8 mouse cellular contexts compared by ENCODE assay signal in genomic region chr17:46161710-46162109, GRCm38 (mm10). TPM values are rescaled to one million over a fixed set of nuclear protein-coding genes. Genes with fewer than 3 reads are reported as not detected.
A peak's percentile ranks its signal among the peaks of the same experiment; 100 is the strongest.
DNase-seq lines count a peak whose midpoint lies in the region; ATAC-seq and TF ChIP-seq lines count a peak whose summit lies in the region.

No protein-coding gene starts in this region.

- peak overlapping the region; percentile 73 for H3K4me2 ChIP-seq in limb, embryonic 14.5 days (replicated peaks; ENCODE audit: low read depth, low read length, severe bottlenecking)
- peak overlapping the region; percentile 91 for H3K4me2 ChIP-seq in stomach, embryonic 16.5 days (ENCODE audit: low read depth, low read length)

- peak overlapping the region; percentile 93 for H3K4me3 ChIP-seq in cerebellum, adult 2 months (replicated peaks; ENCODE audit: insufficient read depth, low read depth, low read length)
- peak overlapping the region; percentile 71 for H3K4me3 ChIP-seq in spleen, adult 2 months (ENCODE audit: extremely low read depth, insufficient read depth, insufficient read length)
- H3K4me3 ChIP-seq in limb, embryonic 14.5 days (replicated peaks; ENCODE audit: low read length) = peak overlapping the region; percentile 82
- peak overlapping the region; percentile 89 for H3K4me3 ChIP-seq in stomach, embryonic 16.5 days (replicated peaks; ENCODE audit: low read length)

- H3K9ac ChIP-seq in limb, embryonic 14.5 days (ENCODE audit: low read depth, low read length, severe bottlenecking) = peak overlapping the region; percentile 82
- H3K9ac ChIP-seq in stomach, embryonic 16.5 days (ENCODE audit: low read length) = peak overlapping the region; percentile 92

- H3K9me3 ChIP-seq in limb, embryonic 14.5 days (ENCODE audit: control insufficient read depth, low read length) = no peaks in the 10 kb centered on the region
- no peaks in the 10 kb centered on the region for H3K9me3 ChIP-seq in stomach, embryonic 16.5 days (replicated peaks; ENCODE audit: control insufficient read depth, low read length)

- DNase-seq in cerebellum, adult 2 months = no peak
- DNase-seq in cerebellum, postnatal 4 days (ENCODE audit: low spot score in 2 of 2) = no peak
- DNase-seq in spleen, adult 2 months (ENCODE audit: low read depth in 1 of 2, low spot score in 2 of 2) = no peak
- no peak for DNase-seq in spleen, adult 18-20 months
- DNase-seq in limb, embryonic 14.5 days (ENCODE audit: low spot score) = no peak
- no peak for DNase-seq in thymus, adult 18-20 months
- DNase-seq in frontal cortex, postnatal 25 days (ENCODE audit: low spot score in 2 of 2) = no peak

- H3K27me3 ChIP-seq in cerebellum, adult 2 months (ENCODE audit: control insufficient read depth, insufficient read depth, low read length) = no peaks in the 10 kb centered on the region
- H3K27me3 ChIP-seq in spleen, adult 2 months (ENCODE audit: control insufficient read depth, insufficient read depth, low read length) = no peaks in the 10 kb centered on the region
- no peaks in the 10 kb centered on the region for H3K27me3 ChIP-seq in limb, embryonic 14.5 days (ENCODE audit: control insufficient read depth, insufficient read depth, low read length)
- H3K27me3 ChIP-seq in stomach, embryonic 16.5 days (ENCODE audit: control insufficient read depth, insufficient read depth, low read length) = no peaks in the 10 kb centered on the region

- peaks cover 19% of the 10 kb centered on the region for H3K36me3 ChIP-seq in spleen, adult 2 months (ENCODE audit: control insufficient read depth, insufficient read depth, low read length)
- H3K36me3 ChIP-seq in limb, embryonic 14.5 days (ENCODE audit: control insufficient read depth, insufficient read depth, low read length) = peaks cover 30% of the 10 kb centered on the region
- peaks cover 16% of the 10 kb centered on the region for H3K36me3 ChIP-seq in stomach, embryonic 16.5 days (ENCODE audit: control insufficient read depth, insufficient read depth, low read length)

- no peak for TF ChIP-seq POLR2A in cerebellum, adult 2 months (IDR thresholded peaks at IDR 0.05; ENCODE audit: borderline replicate concordance, insufficient read depth, low read length)
- no peak for TF ChIP-seq POLR2A in spleen, adult 2 months (IDR thresholded peaks at IDR 0.05; ENCODE audit: low read depth, low read length)
- no peak for TF ChIP-seq POLR2A in limb, embryonic 14.5 days (IDR thresholded peaks at IDR 0.05; ENCODE audit: borderline replicate concordance, extremely low read depth, insufficient read depth, insufficient read length)

- 39% methylated on average over 9 of the region's 9 CpGs for WGBS in cerebellum, adult 2 months
- 53% methylated on average over 9 of the region's 9 CpGs for WGBS in spleen, adult 2 months
- WGBS in limb, embryonic 14.5 days = 39% methylated on average over 9 of the region's 9 CpGs
- WGBS in stomach, embryonic 16.5 days = 40% methylated on average over 9 of the region's 9 CpGs

- peaks cover 18% of the 10 kb centered on the region for H3K4me1 ChIP-seq in cerebellum, adult 2 months (ENCODE audit: control insufficient read depth, insufficient read depth, low read length)
- H3K4me1 ChIP-seq in spleen, adult 2 months (ENCODE audit: control insufficient read depth, insufficient read depth, insufficient read length) = peaks cover 12% of the 10 kb centered on the region; the same call in 1 of the 2 replicates
- H3K4me1 ChIP-seq in limb, embryonic 14.5 days (ENCODE audit: control insufficient read depth, insufficient read depth, low read length) = peaks cover 16% of the 10 kb centered on the region
- peaks cover 12% of the 10 kb centered on the region for H3K4me1 ChIP-seq in stomach, embryonic 16.5 days (ENCODE audit: control insufficient read depth, insufficient read depth, low read length)

- no peak overlapping the region for H3K27ac ChIP-seq in cerebellum, adult 2 months (ENCODE audit: insufficient read depth, low read length)
- H3K27ac ChIP-seq in spleen, adult 2 months (ENCODE audit: insufficient read depth, low read length) = peak overlapping the region; percentile 69
- H3K27ac ChIP-seq in limb, embryonic 14.5 days (replicated peaks; ENCODE audit: low read depth, low read length) = no peak overlapping the region
- peak overlapping the region; percentile 86 for H3K27ac ChIP-seq in stomach, embryonic 16.5 days (ENCODE audit: low read length)

- no peak for ATAC-seq in limb, embryonic 14.5 days (ENCODE audit: low FRiP score, low read depth)
- ATAC-seq in stomach, embryonic 16.5 days (ENCODE audit: insufficient read depth, low FRiP score) = no peak

- TF ChIP-seq CTCF in cerebellum, adult 2 months (IDR thresholded peaks at IDR 0.05; ENCODE audit: borderline replicate concordance, insufficient read depth, low read depth, low read length) = no peak
- no peak for TF ChIP-seq CTCF in spleen, adult 2 months (IDR thresholded peaks at IDR 0.05; ENCODE audit: extremely low read depth, insufficient read depth, insufficient read length, insufficient replicate concordance)

RNA-seq across cellular contexts. Expression of gene Gtpbp2, which starts 0.9 kb away (rescaled TPM):
- polyA plus RNA-seq in cerebellum, adult 2 months (2012; rRNA removed) = 194 and 205 TPM in 2 replicates
- 176 and 177 TPM in 2 replicates for polyA plus RNA-seq in spleen, adult 2 months (2012; rRNA removed)
- 166 and 177 TPM in 2 replicates for polyA plus RNA-seq in limb, embryonic 14.5 days (2012; rRNA removed)
- polyA plus RNA-seq in limb, embryonic 14.5 days (2014; fragmentation: Nextera tagmentation; extraction: Ambion mirVana) = 29.8 and 38.3 TPM in 2 replicates
- 37.9 and 39.2 TPM in 2 replicates for polyA plus RNA-seq in stomach, embryonic 16.5 days (2015; fragmentation: Nextera tagmentation; extraction: Ambion mirVana)

RNA-seq across cellular contexts. Expression of gene Mad2l1bp, which starts 8.4 kb away (rescaled TPM):
- 17.4 TPM in 2 replicates for polyA plus RNA-seq in cerebellum, adult 2 months (2012; rRNA removed)
- 16.5 and 17.7 TPM in 2 replicates for polyA plus RNA-seq in spleen, adult 2 months (2012; rRNA removed)
- 25.4 and 27.9 TPM in 2 replicates for polyA plus RNA-seq in limb, embryonic 14.5 days (2012; rRNA removed)
- polyA plus RNA-seq in limb, embryonic 14.5 days (2014; fragmentation: Nextera tagmentation; extraction: Ambion mirVana) = 32.1 and 32.7 TPM in 2 replicates
- 33.9 and 36.6 TPM in 2 replicates for polyA plus RNA-seq in stomach, embryonic 16.5 days (2015; fragmentation: Nextera tagmentation; extraction: Ambion mirVana)

RNA-seq across cellular contexts. Expression of gene Rsph9, which starts 17.7 kb away (rescaled TPM):
- 10.5 and 11.9 TPM in 2 replicates for polyA plus RNA-seq in cerebellum, adult 2 months (2012; rRNA removed)
- 0.58 and 2.1 TPM in 2 replicates for polyA plus RNA-seq in spleen, adult 2 months (2012; rRNA removed)
- 10.1 and 13.2 TPM in 2 replicates for polyA plus RNA-seq in limb, embryonic 14.5 days (2012; rRNA removed)
- 11.8 and 15.0 TPM in 2 replicates for polyA plus RNA-seq in limb, embryonic 14.5 days (2014; fragmentation: Nextera tagmentation; extraction: Ambion mirVana)
- polyA plus RNA-seq in stomach, embryonic 16.5 days (2015; fragmentation: Nextera tagmentation; extraction: Ambion mirVana) = 10.0 and 10.1 TPM in 2 replicates

RNA-seq across cellular contexts. Expression of gene Polh, which starts 40.7 kb away (rescaled TPM):
- 5.8 and 6.7 TPM in 2 replicates for polyA plus RNA-seq in cerebellum, adult 2 months (2012; rRNA removed)
- polyA plus RNA-seq in spleen, adult 2 months (2012; rRNA removed) = 5.2 and 5.6 TPM in 2 replicates
- 15.0 and 15.7 TPM in 2 replicates for polyA plus RNA-seq in limb, embryonic 14.5 days (2012; rRNA removed)
- 9.2 and 11.7 TPM in 2 replicates for polyA plus RNA-seq in limb, embryonic 14.5 days (2014; fragmentation: Nextera tagmentation; extraction: Ambion mirVana)
- polyA plus RNA-seq in stomach, embryonic 16.5 days (2015; fragmentation: Nextera tagmentation; extraction: Ambion mirVana) = 14.9 and 15.1 TPM in 2 replicates

RNA-seq across cellular contexts. Expression of gene Xpo5, which starts 40.9 kb away (rescaled TPM):
- polyA plus RNA-seq in cerebellum, adult 2 months (2012; rRNA removed) = 39.1 and 40.7 TPM in 2 replicates
- polyA plus RNA-seq in spleen, adult 2 months (2012; rRNA removed) = 14.7 and 16.8 TPM in 2 replicates
- 49.7 and 52.8 TPM in 2 replicates for polyA plus RNA-seq in limb, embryonic 14.5 days (2012; rRNA removed)
- polyA plus RNA-seq in limb, embryonic 14.5 days (2014; fragmentation: Nextera tagmentation; extraction: Ambion mirVana) = 45.0 and 48.8 TPM in 2 replicates
- 32.7 and 32.9 TPM in 2 replicates for polyA plus RNA-seq in stomach, embryonic 16.5 days (2015; fragmentation: Nextera tagmentation; extraction: Ambion mirVana)

Comparison
In these comparisons a context has a peak if more than half of its experiments do, and no peak if none do; other contexts are left out.
1. H3K27ac ChIP-seq: peak in spleen, adult 2 months (single experiment) and stomach, embryonic 16.5 days (single experiment); none in cerebellum, adult 2 months (single experiment) and limb, embryonic 14.5 days (single experiment).
2. Peak in every context shown above with its lines, with median percentiles within 50 percentile points of each other: H3K4me3 ChIP-seq.